Mouse (Mus musculus) macrophage (primary cell): Measurements from ENCODE around the gene Clasp1. TPM values are rescaled to one million over a fixed set of nuclear protein-coding genes. Genes with fewer than 3 reads are reported as not detected.

Source experiments
- H3K27ac ChIP-seq: fragments of 350-480 bp; formaldehyde crosslinking; 2 replicates; pipeline ENCODE4 v1.9.0; 2021
- H3K36me3 ChIP-seq: fragments of 350-480 bp; formaldehyde crosslinking; 2 replicates; pipeline ENCODE4 v1.9.0; 2021; ENCODE audit errors: inconsistent target
- H3K4me3 ChIP-seq: fragments of 350-480 bp; formaldehyde crosslinking; 2 replicates; pipeline ENCODE4 v1.9.0; 2021; ENCODE audit errors: inconsistent target
- H3K79me2 ChIP-seq: fragments of 350-480 bp; formaldehyde crosslinking; 2 replicates; pipeline ENCODE4 v1.9.0; 2021; ENCODE audit errors: inconsistent target
- WGBS: methylation state at CpG from one replicate; pipeline ENCODE4 v1.1.7; 2026; ENCODE audit warnings: inconsistent platforms; ENCODE audit not compliant: missing documents; 5-methylcytosine and 5-hydroxymethylcytosine counted together
- polyA plus RNA-seq: library from polyadenylated mRNA; stranded (reverse); fragments of 250-400 nt; gene quantifications from 3 replicates; pipeline ENCODE4 v1.2.4, GENCODE M21; 2018; ENCODE audit warnings: inconsistent platforms
- total RNA-seq, 78 experiments: library from RNA; depleted of rRNA; stranded (reverse); fragments of 250-400 nt; gene quantifications; 1 replicate in 9 of 78; 2 replicates in 24 of 78; 3 replicates in 43 of 78; 4 replicates in 2 of 78; pipeline ENCODE4 v1.2.4; 2018; ENCODE audit warnings: inconsistent platforms in 56 of 78

The Clasp1 gene
- total RNA-seq (2018; cell fraction: chromatin; rRNA removed) = 100 to 1,000 TPM in 22 of 26 experiments, 10 to 100 TPM in 4; 71.8 to 237 (median 190) TPM
- 10 to 100 TPM; 16.7 to 27.5 (median 22.3) TPM for total RNA-seq (2018; cell fraction: cytosol; rRNA removed)
- 100 to 1,000 TPM in 9 of 26 experiments, 10 to 100 TPM in 17; 34.8 to 161 (median 83.0) TPM for total RNA-seq (2018; cell fraction: nucleus; rRNA removed)
- polyA plus RNA-seq = 12.0 to 19.4 TPM (median 13.6 TPM) in 3 replicates

- Histone ChIP-seq H3K36me3 (no peaks in the 10 kb centered on the region), H3K79me2 (peaks cover 45% of the 10 kb centered on the region), H3K4me3 (peak within 1 kb of the TSS; percentile 95), H3K27ac (peak within 1 kb of the TSS; percentile 86)
- under 1% methylated on average over 44 of the region's 44 CpGs for WGBS
Measured at GRCm38 (mm10) chr1:118388757-118389453, at the start of gene Clasp1. Clasp1 (plus strand) TSS chr1:118389058.

DNA sequence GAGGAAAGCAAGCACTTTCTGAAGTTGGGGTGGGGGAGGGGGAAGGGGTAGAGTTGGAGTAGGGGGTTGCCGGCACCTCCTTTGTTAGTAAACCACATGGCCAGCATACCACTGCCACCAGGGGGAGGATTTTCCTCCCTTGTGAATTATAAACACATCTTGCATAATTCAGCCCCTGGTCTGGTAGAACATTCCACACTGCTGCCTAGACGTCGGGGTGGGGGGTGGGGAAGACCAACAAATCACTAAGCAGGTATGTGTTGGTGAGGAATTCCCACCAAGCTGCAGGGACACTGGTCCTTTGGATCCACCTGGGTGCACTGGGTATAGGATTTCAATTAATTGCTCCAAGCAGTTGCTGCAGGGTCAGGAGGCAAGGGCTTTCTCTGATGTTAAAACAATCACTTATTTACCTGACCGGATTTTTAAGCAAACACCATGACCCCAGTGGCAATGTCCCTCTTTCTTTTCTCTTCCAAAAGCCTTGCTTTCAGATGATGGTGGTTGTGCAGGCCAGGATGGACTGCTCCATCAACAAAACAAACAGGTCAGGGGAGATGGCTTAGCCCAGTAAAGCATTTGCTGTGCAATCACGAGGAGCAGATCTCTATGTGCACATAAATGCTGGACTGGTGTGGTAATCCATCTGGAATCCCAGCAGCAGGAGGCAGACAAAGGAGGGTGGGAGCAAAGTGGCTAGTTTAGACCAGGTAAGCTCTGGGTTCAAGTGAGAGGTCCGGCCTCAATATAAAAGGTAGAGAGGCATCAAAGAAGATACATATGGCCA is 45.0 kb upstream of the Clasp1 start:
- Histone ChIP-seq H3K36me3 (no peaks in the 10 kb centered on the region), H3K27ac (no peak overlapping the region), H3K79me2 (no peaks in the 10 kb centered on the region), H3K4me3 (no peak overlapping the region)
- 56% methylated on average over 6 of the region's 6 CpGs for WGBS

GRCm38 (mm10) chr1:118349922-118350321 is 38.9 kb upstream of the Clasp1 start:
- Histone ChIP-seq H3K79me2 (no peaks in the 10 kb centered on the region), H3K4me3 (no peak overlapping the region), H3K36me3 (no peaks in the 10 kb centered on the region), H3K27ac (no peak overlapping the region)
- WGBS = 90% methylated on average over 3 of the region's 3 CpGs

- Histone ChIP-seq H3K79me2 (no peaks in the 10 kb centered on the region), H3K4me3 (no peak overlapping the region), H3K27ac (no peak overlapping the region), H3K36me3 (no peaks in the 10 kb centered on the region)
- 85% methylated on average over 6 of the region's 6 CpGs for WGBS
Measured at GRCm38 (mm10) chr1:118359071-118359761, 29.6 kb upstream of the Clasp1 start.

GRCm38 (mm10) chr1:118367970-118368369 is 20.9 kb upstream of the Clasp1 start:
- Histone ChIP-seq H3K4me3 (no peak overlapping the region), H3K36me3 (no peaks in the 10 kb centered on the region), H3K79me2 (no peaks in the 10 kb centered on the region), H3K27ac (no peak overlapping the region)
- WGBS = 100% methylated on average over 1 of the region's 1 CpGs

DNA sequence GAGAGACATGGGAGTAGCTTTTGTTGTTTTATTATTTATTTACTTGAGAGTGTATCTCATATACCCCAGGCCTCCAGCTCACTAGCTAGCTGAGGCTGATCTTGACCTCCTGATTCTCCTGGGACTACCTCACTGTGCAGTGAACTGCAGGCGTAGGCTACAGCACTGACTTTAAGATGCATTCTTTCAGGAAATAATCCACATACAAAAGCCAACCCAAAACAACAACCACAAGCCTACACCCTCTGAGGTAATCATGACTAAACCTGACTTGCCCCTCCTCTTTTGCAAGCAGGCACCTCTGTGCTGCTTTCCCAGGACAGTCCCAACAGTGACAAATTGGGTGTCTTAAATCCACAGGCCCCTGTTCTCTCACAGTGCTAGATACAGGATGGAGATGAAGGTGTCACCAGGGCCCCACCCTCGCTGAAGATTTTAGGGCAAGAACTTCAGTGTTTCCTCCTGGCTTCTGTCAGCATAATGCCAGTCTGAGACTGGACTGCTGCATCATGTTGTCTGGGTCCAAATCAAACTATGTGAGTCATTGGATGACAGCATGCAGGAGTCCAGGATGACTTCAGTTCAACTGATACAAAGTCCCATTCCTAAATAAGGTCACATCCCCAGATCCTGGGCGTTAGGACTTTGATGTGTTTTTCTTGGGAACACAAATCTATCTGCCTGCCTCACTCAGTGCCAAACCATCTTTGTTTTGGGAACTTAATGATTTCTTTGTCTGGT is 20.0 kb upstream of the Clasp1 start:
- H3K36me3 ChIP-seq = no peaks in the 10 kb centered on the region
- no peak overlapping the region for H3K27ac ChIP-seq
- H3K4me3 ChIP-seq = no peak overlapping the region
- 88% methylated on average over 3 of the region's 3 CpGs for WGBS
- H3K79me2 ChIP-seq = no peaks in the 10 kb centered on the region

- Histone ChIP-seq H3K4me3 (no peak overlapping the region), H3K36me3 (no peaks in the 10 kb centered on the region), H3K79me2 (no peaks in the 10 kb centered on the region), H3K27ac (no peak overlapping the region)
- WGBS = 75% methylated on average over 5 of the region's 5 CpGs
Measured at GRCm38 (mm10) chr1:118377784-118378183, 11.1 kb upstream of the Clasp1 start.

DNA sequence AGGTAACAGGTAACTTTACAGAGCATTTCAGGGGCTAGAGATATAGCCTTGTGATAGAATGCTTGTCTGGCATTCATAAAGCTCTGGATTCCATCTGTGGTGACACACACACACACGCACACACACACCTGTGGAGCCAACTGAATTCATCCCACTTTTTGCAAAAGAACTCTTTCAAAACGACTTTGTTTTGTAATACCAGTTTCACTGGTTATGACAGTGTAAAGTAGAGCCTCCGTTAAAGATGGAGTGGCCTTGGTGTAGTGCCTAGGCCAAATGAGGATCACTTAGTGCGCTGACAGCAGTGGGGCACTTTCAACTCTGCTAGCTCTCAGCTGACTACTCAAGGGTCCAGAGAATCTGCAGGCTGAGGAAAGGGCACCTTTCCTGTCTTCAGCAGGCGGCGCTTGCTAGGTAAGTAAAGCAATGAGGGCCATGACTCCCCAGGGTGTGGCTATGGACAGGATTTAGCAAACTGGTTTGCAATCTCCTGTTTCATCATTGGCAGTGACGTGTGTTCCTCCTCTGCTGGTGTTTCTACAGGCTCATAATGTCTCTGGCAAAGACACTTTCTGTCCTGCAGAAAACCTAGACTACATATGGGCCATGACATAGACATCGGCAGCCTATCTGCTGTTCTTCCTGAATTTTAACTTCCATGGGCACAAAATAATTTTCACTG is 8.6 kb upstream of the Clasp1 start:
- Histone ChIP-seq H3K79me2 (no peaks in the 10 kb centered on the region), H3K36me3 (no peaks in the 10 kb centered on the region), H3K4me3 (no peak overlapping the region), H3K27ac (no peak overlapping the region)
- WGBS = 68% methylated on average over 8 of the region's 8 CpGs

DNA sequence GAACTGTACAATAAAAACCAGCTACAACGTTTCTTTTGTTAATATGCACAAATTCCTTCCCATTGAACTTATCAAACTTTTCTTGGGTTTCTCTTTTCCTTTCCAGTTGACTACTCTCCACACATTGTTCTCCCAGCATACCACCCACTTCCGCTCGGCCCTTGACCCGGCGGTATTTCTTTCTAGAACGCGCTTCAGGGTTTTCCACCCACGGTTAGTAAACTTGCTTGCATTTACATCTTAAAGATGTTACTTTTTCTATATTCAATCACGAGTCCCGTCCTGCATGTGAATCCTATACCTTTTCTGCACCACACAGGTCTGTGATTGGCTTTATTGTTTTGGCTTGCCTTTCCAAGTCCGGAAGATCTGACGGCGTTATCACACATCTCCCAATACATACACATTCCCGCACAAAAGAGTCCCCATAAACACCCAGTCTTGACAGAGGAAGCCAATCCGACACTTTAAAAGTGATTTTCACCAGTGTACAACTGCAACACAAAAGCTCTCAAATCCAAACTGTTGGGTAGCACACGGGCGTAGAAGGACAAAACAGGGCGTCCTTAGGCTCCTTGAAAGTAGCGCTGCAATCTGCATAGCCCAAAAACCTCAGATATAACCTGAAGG is 616 bp upstream of the Clasp1 start:
- Histone ChIP-seq H3K27ac (peak overlapping the region; percentile 86), H3K4me3 (peak overlapping the region; percentile 95), H3K36me3 (no peaks in the 10 kb centered on the region), H3K79me2 (peaks cover 38% of the 10 kb centered on the region)
- WGBS = 1% methylated on average over 19 of the region's 19 CpGs

DNA sequence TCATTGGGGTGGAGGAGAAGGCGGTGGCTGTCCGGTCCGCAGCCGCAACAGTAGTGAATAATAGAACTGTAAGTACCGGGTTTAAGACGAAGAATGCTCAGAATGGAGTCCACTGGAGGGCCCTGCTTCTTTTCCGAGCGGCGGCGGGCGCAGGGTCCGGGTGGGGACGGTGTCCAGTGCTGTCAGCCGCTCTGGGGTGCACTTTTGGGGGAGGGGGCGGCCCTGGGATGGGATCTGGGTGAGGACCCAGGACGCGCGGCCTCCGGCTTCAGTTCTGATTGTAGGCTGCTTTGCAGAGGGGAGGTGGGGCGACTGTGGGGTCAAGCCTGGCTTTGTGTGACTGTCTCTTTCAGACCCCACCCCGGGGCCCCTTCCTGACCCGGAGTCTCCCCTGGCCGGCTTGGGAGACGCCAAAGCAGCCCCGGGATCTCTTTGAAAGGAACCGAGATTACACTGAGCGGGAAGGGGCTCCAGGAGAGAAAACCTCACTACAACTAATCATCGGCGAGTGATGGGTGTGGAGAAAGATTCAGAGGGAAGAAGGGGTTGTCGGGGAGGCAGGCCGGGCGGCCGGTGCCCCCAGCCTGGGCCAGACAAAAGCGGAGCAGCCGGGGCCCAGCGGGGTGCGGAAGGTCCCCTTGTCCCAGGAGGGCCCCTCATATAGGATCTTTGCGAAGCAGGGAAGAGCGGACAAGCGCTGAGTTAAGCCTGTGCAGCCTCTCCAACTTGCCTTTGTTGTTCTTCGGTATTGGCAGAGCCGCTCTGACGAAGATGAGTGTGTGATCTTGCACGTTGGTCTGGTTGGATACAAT is 802 bp downstream of the Clasp1 start:
- H3K27ac ChIP-seq = peak overlapping the region; percentile 86
- H3K79me2 ChIP-seq = peaks cover 53% of the 10 kb centered on the region
- H3K4me3 ChIP-seq = peak overlapping the region; percentile 95
- no peaks in the 10 kb centered on the region for H3K36me3 ChIP-seq
- WGBS = 2% methylated on average over 44 of the region's 44 CpGs

GRCm38 (mm10) chr1:118390266-118390660 is 1.4 kb downstream of the Clasp1 start:
- peaks cover 59% of the 10 kb centered on the region for H3K79me2 ChIP-seq
- 55% methylated on average over 8 of the region's 8 CpGs for WGBS
- peak overlapping the region; percentile 86; the same call in 1 of the 2 replicates for H3K27ac ChIP-seq
- H3K4me3 ChIP-seq = peak overlapping the region; percentile 95
- H3K36me3 ChIP-seq = no peaks in the 10 kb centered on the region

DNA sequence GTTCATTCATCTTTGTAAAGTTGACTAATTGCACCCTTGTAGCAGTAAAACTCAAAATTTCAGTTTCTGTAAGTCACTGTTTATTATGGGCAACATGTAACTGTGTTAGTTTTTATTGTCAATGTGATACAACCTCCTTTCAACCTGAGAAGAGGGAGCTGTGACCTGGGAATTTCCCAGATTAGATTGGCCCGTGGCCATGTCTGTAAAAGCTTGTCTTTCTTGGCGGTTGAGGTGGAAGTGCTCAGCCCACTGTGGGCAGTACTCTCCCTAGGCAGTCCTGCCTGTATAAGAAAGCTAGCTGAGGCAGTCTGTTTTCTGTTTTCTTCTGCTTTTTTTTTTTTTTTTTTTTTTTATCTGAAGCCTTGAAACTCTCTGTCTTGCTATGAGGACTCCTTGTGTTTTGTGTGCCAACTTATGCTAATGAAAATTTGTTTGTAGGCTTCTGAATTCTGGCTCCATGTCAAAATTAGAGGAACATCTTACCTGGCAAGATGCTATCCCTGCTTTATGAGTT is 2.1 kb downstream of the Clasp1 start:
- no peak overlapping the region for H3K27ac ChIP-seq
- H3K4me3 ChIP-seq = no peak overlapping the region
- WGBS = 86% methylated on average over 2 of the region's 2 CpGs
- no peaks in the 10 kb centered on the region for H3K36me3 ChIP-seq
- H3K79me2 ChIP-seq = peaks cover 65% of the 10 kb centered on the region
